Mouse (Mus musculus) liver, adult 2 months (tissue): ENCODE data around the gene Agtrap. TPM values are rescaled to one million over a fixed set of nuclear protein-coding genes. Genes with fewer than 3 reads are reported as not detected.
"Not testable (repeated sequence)": the region's sequence is repeated elsewhere in the genome, so short reads cannot be mapped to it uniquely, and the experiment has no call there.

ENCODE experiments used
- DNase-seq: peaks from one replicate; pipeline ENCODE4 v3.0.0-alpha.2; 2011; ENCODE audit warnings: low read depth, low spot score; ENCODE audit errors: extremely low read depth
- H3K27ac ChIP-seq: fragments of 200-500 bp; replicated peaks from 2 replicates; pipeline ENCODE4 v1.5.1; 2012; ENCODE audit warnings: low read depth, mild to moderate bottlenecking, control low read depth, inconsistent platforms, low read length; ENCODE audit not compliant: insufficient read depth
- H3K27me3 ChIP-seq: fragments of 200-500 bp; 2 replicates; pipeline ENCODE4 v1.6.1; 2012; ENCODE audit warnings: mild to moderate bottlenecking, moderate library complexity, low read length, inconsistent platforms; ENCODE audit not compliant: control insufficient read depth, insufficient read depth
- H3K36me3 ChIP-seq: fragments of 200-500 bp; 2 replicates; pipeline ENCODE4 v1.6.1; 2012; ENCODE audit warnings: low read length, inconsistent platforms; ENCODE audit not compliant: control insufficient read depth, insufficient read depth
- H3K4me1 ChIP-seq: fragments of 200-500 bp; 2 replicates; pipeline ENCODE4 v1.6.1; 2011; ENCODE audit warnings: low read length; ENCODE audit not compliant: control insufficient read depth, insufficient read depth
- H3K4me3 ChIP-seq: fragments of 200-500 bp; 2 replicates; pipeline ENCODE4 v1.5.1; 2011; ENCODE audit warnings: low read depth, mild to moderate bottlenecking, control low read depth, low read length, moderate library complexity; ENCODE audit not compliant: insufficient read depth
- H3K79me2 ChIP-seq: fragments of 200-500 bp; 2 replicates; pipeline ENCODE4 v1.6.1; 2012; ENCODE audit warnings: inconsistent platforms, mild to moderate bottlenecking, low read length, moderate library complexity; ENCODE audit not compliant: control insufficient read depth, insufficient read depth
- H3K9ac ChIP-seq: fragments of 200-500 bp; 2 replicates; pipeline ENCODE4 v1.6.1; 2012; ENCODE audit warnings: low read depth, mild to moderate bottlenecking, control low read depth, inconsistent platforms, low read length
- CTCF ChIP-seq: fragments of 200-500 bp; IDR thresholded peaks from 2 replicates; pipeline ENCODE4 v1.5.1; 2011; ENCODE audit warnings: low read depth, low read length, control low read depth
- POLR2A ChIP-seq: fragments of 200-500 bp; IDR thresholded peaks from 2 replicates; pipeline ENCODE4 v1.6.1; 2011; ENCODE audit warnings: low read length, control low read depth; ENCODE audit not compliant: insufficient read depth; ENCODE audit errors: extremely low read depth
- WGBS: fragments of 180-500 bp; shearing (Covaris S2); methylation state at CpG from one replicate; pipeline ENCODE4 v1.1.7; 2018; 5-methylcytosine and 5-hydroxymethylcytosine counted together
- polyA plus RNA-seq: library from polyadenylated mRNA; depleted of rRNA; stranded (reverse); fragments of >200 nt; gene quantifications from 2 replicates; pipeline ENCODE4 v1.2.3, GENCODE M21; 2012
- total RNA-seq: library from RNA; depleted of rRNA; stranded (reverse); fragments of >200 nt; gene quantifications from 2 replicates; pipeline ENCODE4 v1.2.3, GENCODE M21; 2014

Gene Agtrap
- total and polyA plus RNA-seq, 2 experiments: 2.1 to 3.7 TPM

DNA sequence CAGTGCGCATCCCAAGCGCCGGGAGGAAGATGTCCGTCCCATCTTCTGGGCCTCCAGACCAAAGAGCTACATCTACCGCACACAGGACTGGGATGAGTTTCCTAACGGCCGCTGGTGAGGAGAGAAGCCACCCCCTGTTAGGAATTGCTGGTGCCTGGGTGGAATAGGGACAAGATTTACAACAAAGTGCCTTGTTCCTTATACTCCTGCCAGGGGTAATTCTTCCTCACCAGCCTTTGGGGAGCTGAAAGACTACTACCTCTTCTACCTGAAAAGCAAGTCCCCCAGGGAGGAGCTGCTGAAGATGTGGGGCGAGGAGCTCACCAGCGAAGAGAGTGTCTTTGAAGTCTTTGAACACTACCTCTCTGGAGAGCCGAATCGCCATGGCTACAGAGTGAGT lies 35.9 kb downstream of the Agtrap start:
- DNase-seq: no peak
- H3K27me3 ChIP-seq: no peaks in the 10 kb centered on the region
- no peaks in the 10 kb centered on the region for H3K79me2 ChIP-seq
- peaks cover 9% of the 10 kb centered on the region for H3K4me1 ChIP-seq
- H3K4me3 ChIP-seq: no peak overlapping the region
- 93% methylated on average over 11 of the region's 11 CpGs for WGBS
- no peak overlapping the region for H3K9ac ChIP-seq
- no peak overlapping the region for H3K27ac ChIP-seq
- TF ChIP-seq CTCF: no peak
- TF ChIP-seq POLR2A: no peak
- H3K36me3 ChIP-seq: peaks cover 23% of the 10 kb centered on the region; the same call in 1 of the 2 replicates

DNA sequence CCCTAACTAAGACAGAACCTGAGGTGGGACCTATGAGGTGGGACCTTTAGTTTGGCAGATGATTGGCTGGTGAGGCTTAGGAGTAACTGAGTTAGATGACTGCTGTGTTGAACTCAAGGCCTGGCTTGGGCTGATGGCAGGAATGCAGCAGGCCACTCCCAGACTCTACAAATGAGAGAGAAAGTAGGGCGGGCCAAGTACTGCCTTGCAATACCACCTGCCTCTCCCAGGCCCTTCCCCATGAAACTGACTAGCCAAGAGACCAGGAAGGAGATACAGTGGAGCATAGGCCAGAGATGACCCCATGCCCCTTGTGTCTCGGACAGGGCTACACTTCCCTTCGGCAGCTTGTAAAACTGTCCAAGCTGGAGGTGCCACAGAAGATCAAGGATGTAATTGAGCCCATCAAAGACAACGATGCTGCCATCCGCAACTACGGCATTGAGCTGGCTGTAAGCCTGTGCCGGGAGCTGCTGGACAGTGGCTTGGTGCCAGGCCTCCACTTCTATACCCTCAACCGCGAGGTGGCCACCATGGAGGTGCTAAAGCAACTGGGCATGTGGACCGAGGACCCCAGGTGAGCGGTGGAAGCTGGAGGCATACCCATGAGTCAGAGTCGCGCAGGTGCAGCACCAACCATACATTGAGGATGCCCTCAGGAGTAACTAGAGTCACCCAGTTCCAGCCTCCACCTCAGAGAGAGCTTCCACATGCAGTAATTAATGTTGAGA lies 36.6 kb downstream of the Agtrap start:
- 96% methylated on average over 13 of the region's 13 CpGs for WGBS
- no peaks in the 10 kb centered on the region for H3K27me3 ChIP-seq
- TF ChIP-seq CTCF (no peak), POLR2A (no peak)

DNA sequence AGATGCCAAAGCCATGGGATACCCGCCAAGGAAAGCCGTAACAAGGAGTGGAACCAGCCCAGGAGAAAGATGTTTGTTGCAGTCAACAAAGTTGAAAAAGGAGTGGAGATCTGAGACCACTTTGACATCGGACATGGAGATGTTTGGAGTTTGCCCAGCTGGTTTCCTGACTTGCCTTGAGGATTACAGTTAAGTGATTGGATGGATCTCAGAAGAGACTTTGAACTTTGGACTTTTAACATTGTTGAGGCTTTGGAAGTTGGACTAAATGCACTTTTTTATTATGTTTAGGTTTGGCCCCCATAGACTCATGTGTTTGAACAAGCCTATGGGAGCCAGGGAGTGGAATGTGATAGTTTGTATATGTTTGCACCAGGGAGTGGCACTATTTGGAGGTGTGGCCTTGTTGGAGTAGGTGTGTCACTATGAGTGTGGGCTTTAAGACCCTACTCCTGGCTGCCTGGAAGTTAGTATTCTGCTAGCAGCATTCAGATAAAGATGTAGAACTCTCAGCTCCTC lies 37.4 kb downstream of the Agtrap start:
- not testable (repeated sequence) for H3K4me1 ChIP-seq, H3K79me2 ChIP-seq, H3K27ac ChIP-seq, H3K9ac ChIP-seq, H3K4me3 ChIP-seq, H3K27me3 ChIP-seq, DNase-seq
- WGBS: 87% methylated on average over 3 of the region's 3 CpGs
- H3K36me3 ChIP-seq: peaks cover 23% of the 10 kb centered on the region; the same call in 1 of the 2 replicates

More for the DNA sequence above, 36.6 kb downstream of the Agtrap start:
- no peak overlapping the region for H3K9ac ChIP-seq
- no peak for DNase-seq
- H3K4me1 ChIP-seq: peaks cover 7% of the 10 kb centered on the region
- H3K4me3 ChIP-seq: no peak overlapping the region
- no peaks in the 10 kb centered on the region for H3K79me2 ChIP-seq
- H3K36me3 ChIP-seq: peaks cover 23% of the 10 kb centered on the region; the same call in 1 of the 2 replicates
- H3K27ac ChIP-seq: no peak overlapping the region

DNA sequence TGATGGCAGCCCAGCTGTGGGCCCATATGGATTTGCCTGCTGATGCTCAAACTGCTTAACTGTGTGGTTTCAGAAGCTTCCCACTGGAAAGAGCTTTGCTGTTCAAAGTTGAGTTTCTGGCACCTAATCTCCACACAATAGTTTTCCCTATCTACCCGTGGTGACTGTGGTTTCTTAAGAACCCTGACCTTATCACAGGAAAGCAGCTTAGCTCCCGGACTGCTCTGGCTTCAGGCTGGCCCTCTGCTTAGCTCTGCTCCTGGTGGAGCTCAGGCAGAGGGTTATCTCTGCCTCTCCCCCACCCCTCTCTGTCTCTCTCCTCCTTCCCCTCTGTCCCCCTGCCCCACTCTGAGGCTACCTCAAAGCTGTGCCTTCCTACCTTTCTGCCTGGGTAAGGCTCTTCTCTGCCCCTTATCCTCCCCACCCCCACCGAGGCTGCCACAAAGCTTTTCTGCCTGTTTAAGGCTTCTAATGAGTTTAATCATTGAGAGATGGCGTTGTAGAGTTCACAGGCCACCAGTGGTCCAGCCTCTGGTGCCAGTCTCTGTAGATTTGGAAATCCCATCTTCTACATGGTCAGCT lies 41.3 kb downstream of the Agtrap start:
- Histone ChIP-seq H3K9ac (no peak overlapping the region), H3K4me1 (peaks cover 5% of the 10 kb centered on the region), H3K79me2 (no peaks in the 10 kb centered on the region), H3K36me3 (peaks cover 14% of the 10 kb centered on the region; the same call in 1 of the 2 replicates), H3K4me3 (no peak overlapping the region), H3K27me3 (no peaks in the 10 kb centered on the region), H3K27ac (no peak overlapping the region)
- DNase-seq: no peak
- TF ChIP-seq POLR2A (no peak), CTCF (no peak)
- WGBS: 68% methylated on average over 4 of the region's 4 CpGs

DNA sequence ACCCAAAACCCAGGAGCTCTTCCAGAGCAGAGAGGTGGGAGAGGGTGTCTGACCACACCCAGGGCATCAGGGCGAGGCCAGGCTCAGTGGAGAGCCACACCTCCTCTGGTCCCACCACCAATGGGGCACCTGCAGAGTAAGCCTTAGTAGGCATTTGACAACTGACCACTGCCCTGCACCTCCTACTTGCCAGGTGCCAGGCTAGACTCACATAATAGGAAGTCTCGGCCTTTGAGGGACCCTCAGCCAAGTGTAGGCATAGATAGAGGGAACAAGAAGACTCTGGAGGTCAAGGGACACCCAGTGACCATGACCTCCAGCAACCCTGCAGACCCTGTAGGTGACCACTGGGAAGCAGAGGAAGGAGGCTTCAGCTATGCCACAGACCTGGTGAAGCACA lies 43.7 kb downstream of the Agtrap start:
- Histone ChIP-seq H3K27me3 (no peaks in the 10 kb centered on the region), H3K79me2 (no peaks in the 10 kb centered on the region; the same call in 1 of the 2 replicates), H3K4me1 (peaks cover 20% of the 10 kb centered on the region), H3K4me3 (no peak overlapping the region), H3K9ac (no peak overlapping the region), H3K27ac (no peak overlapping the region), H3K36me3 (peaks cover 12% of the 10 kb centered on the region; the same call in 1 of the 2 replicates)
- TF ChIP-seq POLR2A: no peak
- TF ChIP-seq CTCF: no peak
- 96% methylated on average over 2 of the region's 2 CpGs for WGBS
- DNase-seq: no peak

DNA sequence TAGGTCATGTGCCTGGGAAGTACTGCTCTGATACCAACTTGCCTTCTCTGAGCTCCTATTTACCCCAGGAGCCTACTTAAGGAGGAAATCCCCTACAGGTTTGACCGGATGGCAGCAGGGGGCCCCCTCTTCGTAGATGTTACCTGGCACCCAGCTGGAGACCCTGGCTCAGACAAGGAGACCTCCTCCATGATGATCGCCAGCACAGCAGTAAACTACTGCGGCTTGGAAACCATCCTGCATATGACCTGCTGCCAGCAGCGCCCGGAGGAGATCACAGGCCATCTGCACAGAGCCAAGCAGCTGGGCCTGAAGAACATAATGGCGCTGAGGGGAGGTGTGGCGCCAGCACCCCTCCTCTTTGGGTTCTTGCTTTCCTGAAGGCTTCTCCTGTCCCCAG lies 44.5 kb downstream of the Agtrap start:
- DNase-seq, H3K4me3 ChIP-seq, H3K27me3 ChIP-seq, H3K27ac ChIP-seq, H3K79me2 ChIP-seq, H3K9ac ChIP-seq: not testable (repeated sequence)
- 94% methylated on average over 8 of the region's 8 CpGs for WGBS
- Histone ChIP-seq H3K36me3 (peaks cover 12% of the 10 kb centered on the region; the same call in 1 of the 2 replicates), H3K4me1 (peaks cover 20% of the 10 kb centered on the region)
